Mouse (Mus musculus) midbrain, embryonic 16.5 days (tissue): ENCODE data around the gene Acot11. TPM values are rescaled to one million over a fixed set of nuclear protein-coding genes. Genes with fewer than 3 reads are reported as not detected.
"Not testable (repeated sequence)": the region's sequence is repeated elsewhere in the genome, so short reads cannot be mapped to it uniquely, and the experiment has no call there.

ENCODE experiments used
- ATAC-seq: fragments of 200-750 bp; cut with Nextera tagmentation; 2 replicates; pipeline ENCODE4 v1.8.0; 2017; ENCODE audit warnings: moderate TSS enrichment
- H3K27ac ChIP-seq: fragments of 300-500 bp; sonication (generic); 2 replicates; pipeline ENCODE4 v1.5.1; 2014; ENCODE audit warnings: mild to moderate bottlenecking, low read length, mixed read lengths
- H3K27me3 ChIP-seq: fragments of 300-500 bp; sonication (generic); 2 replicates; pipeline ENCODE4 v1.6.1; 2014; ENCODE audit warnings: low read depth, low read length, mixed read lengths; ENCODE audit not compliant: control insufficient read depth, insufficient read depth
- H3K36me3 ChIP-seq: fragments of 300-500 bp; sonication (generic); 2 replicates; pipeline ENCODE4 v1.6.1; 2014; ENCODE audit warnings: mild to moderate bottlenecking, low read length, moderate library complexity, mixed read lengths; ENCODE audit not compliant: control insufficient read depth, insufficient read depth
- H3K4me1 ChIP-seq: fragments of 300-500 bp; sonication (generic); 2 replicates; pipeline ENCODE4 v1.6.1; 2014; ENCODE audit warnings: mild to moderate bottlenecking, low read length, mixed read lengths; ENCODE audit not compliant: control insufficient read depth, insufficient read depth
- H3K4me2 ChIP-seq: fragments of 300-500 bp; sonication (generic); 2 replicates; pipeline ENCODE4 v1.6.1; 2014; ENCODE audit warnings: mild to moderate bottlenecking, low read length, mixed read lengths
- H3K4me3 ChIP-seq: fragments of 300-500 bp; sonication (generic); 2 replicates; pipeline ENCODE4 v1.5.1; 2014; ENCODE audit warnings: low read depth, mild to moderate bottlenecking, low read length, moderate library complexity, mixed read lengths
- H3K9ac ChIP-seq: fragments of 300-500 bp; sonication (generic); 2 replicates; pipeline ENCODE4 v1.6.1; 2014; ENCODE audit warnings: low read depth, low read length, mixed read lengths
- H3K9me3 ChIP-seq: fragments of 300-500 bp; sonication (generic); replicated peaks from 2 replicates; pipeline ENCODE4 v1.6.1; 2014; ENCODE audit warnings: mild to moderate bottlenecking, low read length, mixed read lengths; ENCODE audit not compliant: control insufficient read depth, poor library complexity, severe bottlenecking
- WGBS: fragments of 180-500 bp; shearing (Covaris S2); extraction: QIAGEN DNeasy Blood & Tissue Kit; methylation state at CpG from one replicate; pipeline ENCODE4 v1.1.7; 2014; 5-methylcytosine and 5-hydroxymethylcytosine counted together
- polyA plus RNA-seq: library from polyadenylated mRNA; unstranded; fragments of >200 nt; fragmentation: Nextera tagmentation; extraction: Ambion mirVana; gene quantifications from 2 replicates; pipeline ENCODE4 v1.2.1, GENCODE M21; 2015

The Acot11 gene
- polyA plus RNA-seq, 1 experiment from 2014 or later = 1.9 TPM

DNA sequence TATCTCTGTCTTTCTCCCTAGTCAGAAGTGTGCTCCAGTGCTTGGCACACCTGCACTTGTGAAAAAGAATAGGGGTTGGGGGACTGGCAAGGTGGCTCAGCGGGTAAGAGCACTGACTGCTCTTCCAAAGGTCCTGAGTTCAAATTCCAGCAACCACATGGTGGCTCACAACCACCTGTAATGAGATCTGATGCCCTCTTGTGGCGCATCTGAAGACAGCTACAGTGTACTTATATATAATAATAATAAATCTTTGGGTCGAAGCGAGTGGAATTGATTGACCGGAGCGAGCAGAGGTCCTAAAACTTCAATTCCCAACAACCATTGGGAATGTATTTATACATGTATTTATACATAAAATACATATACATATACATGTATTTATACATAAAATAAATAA is 29.0 kb downstream of the Acot11 start:
- H3K4me1 ChIP-seq = peaks cover 24% of the 10 kb centered on the region
- not testable (repeated sequence) for H3K36me3 ChIP-seq, ATAC-seq, H3K4me2 ChIP-seq, H3K9me3 ChIP-seq, H3K4me3 ChIP-seq, H3K27ac ChIP-seq, H3K9ac ChIP-seq, H3K27me3 ChIP-seq
- WGBS = 90% methylated on average over 6 of the region's 6 CpGs

DNA sequence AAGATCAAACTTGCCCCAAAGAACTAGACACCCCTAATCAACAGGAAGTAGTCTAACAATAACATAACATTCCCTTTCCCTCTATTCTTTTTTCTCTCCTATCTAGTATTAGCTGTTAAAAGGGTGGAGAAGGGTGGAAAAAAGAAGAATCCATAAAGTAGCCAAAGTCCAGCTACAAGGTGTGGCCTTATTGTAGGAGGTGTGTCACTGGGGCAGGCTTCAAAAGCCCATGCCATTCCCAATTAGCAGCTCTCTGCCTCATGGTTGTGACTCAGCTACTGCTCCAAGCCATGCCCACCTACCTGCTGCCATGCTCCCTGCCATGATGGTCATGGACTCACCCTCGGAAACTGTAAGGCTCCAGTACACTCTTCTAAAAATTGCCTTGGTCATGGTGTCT is 32.2 kb downstream of the Acot11 start:
- Histone ChIP-seq H3K4me3 (no peak overlapping the region), H3K27me3 (no peaks in the 10 kb centered on the region), H3K27ac (no peak overlapping the region), H3K9me3 (no peaks in the 10 kb centered on the region), H3K4me2 (no peak overlapping the region), H3K4me1 (peaks cover 13% of the 10 kb centered on the region), H3K36me3 (no peaks in the 10 kb centered on the region), H3K9ac (no peak overlapping the region)
- no peak for ATAC-seq
- 97% methylated on average over 1 of the region's 1 CpGs for WGBS

GRCm38 (mm10) chr4:106769306-106769705 is 35.5 kb downstream of the Acot11 start:
- Histone ChIP-seq H3K4me1 (no peaks in the 10 kb centered on the region), H3K36me3 (no peaks in the 10 kb centered on the region), H3K4me3 (no peak overlapping the region), H3K27me3 (no peaks in the 10 kb centered on the region), H3K9me3 (no peaks in the 10 kb centered on the region), H3K27ac (no peak overlapping the region), H3K4me2 (no peak overlapping the region), H3K9ac (no peak overlapping the region)
- WGBS = 74% methylated on average over 2 of the region's 2 CpGs
- no peak for ATAC-seq

DNA sequence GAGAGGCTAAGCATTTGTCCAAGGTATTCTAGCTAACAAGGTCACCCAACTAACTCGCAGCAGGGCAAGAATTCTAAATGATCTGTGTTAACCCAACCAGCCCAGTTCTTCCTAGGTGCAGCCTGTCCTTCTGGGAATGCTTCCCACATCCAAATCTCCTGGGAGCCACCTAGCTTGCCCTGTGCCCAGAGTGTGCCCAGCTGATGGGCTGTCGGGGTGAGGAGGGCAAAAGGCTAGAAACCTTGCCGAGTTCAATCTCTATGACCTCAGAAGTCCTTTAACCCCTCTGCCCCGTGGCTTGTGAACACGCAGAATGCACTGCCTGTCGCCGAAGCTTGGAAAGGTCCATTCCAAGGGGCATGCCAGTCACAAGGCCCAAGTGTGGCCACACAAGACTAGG is 40.6 kb downstream of the Acot11 start:
- no peak for ATAC-seq
- H3K4me2 ChIP-seq = no peak overlapping the region
- 71% methylated on average over 7 of the region's 7 CpGs for WGBS

DNA sequence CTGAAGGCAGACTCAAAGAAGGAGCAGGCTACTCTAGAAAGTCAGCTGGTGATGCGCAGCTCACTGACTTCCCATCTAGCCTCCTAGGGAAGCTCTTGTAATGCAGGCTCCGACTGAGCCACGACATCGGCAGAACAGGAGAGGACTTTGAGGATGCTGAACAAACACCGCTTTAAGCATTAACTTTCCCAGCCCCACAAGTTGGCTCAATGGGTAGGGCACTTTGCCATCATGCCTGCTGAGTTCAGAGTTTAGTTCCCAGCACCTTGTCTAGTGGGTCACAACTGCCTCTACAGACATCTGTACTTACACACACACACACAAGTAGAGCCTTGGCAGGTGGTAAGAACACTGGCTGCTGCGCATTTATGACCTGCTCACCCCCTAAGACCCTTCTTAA is 53.1 kb downstream of the Acot11 start:
- Histone ChIP-seq H3K9me3 (no peaks in the 10 kb centered on the region), H3K4me2 (no peak overlapping the region), H3K27ac (no peak overlapping the region), H3K27me3 (no peaks in the 10 kb centered on the region), H3K36me3 (no peaks in the 10 kb centered on the region), H3K4me1 (peaks cover 10% of the 10 kb centered on the region), H3K9ac (no peak overlapping the region), H3K4me3 (no peak overlapping the region)
- no peak for ATAC-seq
- 91% methylated on average over 6 of the region's 6 CpGs for WGBS

More for the DNA sequence above, 40.6 kb downstream of the Acot11 start:
- Histone ChIP-seq H3K36me3 (no peaks in the 10 kb centered on the region), H3K4me1 (no peaks in the 10 kb centered on the region), H3K9me3 (no peaks in the 10 kb centered on the region), H3K27me3 (no peaks in the 10 kb centered on the region), H3K27ac (no peak overlapping the region), H3K9ac (no peak overlapping the region), H3K4me3 (no peak overlapping the region)

DNA sequence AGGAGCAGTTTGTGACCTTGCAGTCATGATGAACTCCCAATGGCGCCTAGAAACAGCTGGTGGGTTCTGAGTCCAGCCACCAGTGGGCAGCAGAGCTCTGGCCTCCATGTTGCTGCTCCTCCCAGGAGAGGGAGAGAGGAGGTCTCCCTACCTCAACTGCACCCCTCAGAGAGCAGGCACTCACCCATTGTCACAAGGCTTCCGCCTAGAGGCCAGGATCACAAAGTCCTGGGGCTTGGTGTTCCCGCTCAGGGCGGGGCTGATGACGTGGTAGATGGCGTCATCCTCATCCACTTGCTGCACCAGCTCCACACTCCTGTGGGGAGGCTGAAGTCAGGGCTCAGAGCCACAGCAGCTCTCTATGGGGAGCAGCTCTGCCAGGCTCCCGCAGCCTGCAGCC is 55.1 kb downstream of the Acot11 start:
- peak overlapping the region; percentile 45 for H3K4me2 ChIP-seq
- 3% methylated on average over 7 of the region's 7 CpGs for WGBS
- H3K4me3 ChIP-seq = peak overlapping the region; percentile 14; the same call in 1 of the 2 replicates
- peaks cover 10% of the 10 kb centered on the region for H3K4me1 ChIP-seq
- no peaks in the 10 kb centered on the region for H3K9me3 ChIP-seq
- H3K27me3 ChIP-seq = no peaks in the 10 kb centered on the region
- peak overlapping the region; percentile 36; the same call in 1 of the 2 replicates for H3K9ac ChIP-seq
- H3K36me3 ChIP-seq = no peaks in the 10 kb centered on the region
- peak; percentile 86 for ATAC-seq
- peak overlapping the region; percentile 54 for H3K27ac ChIP-seq

DNA sequence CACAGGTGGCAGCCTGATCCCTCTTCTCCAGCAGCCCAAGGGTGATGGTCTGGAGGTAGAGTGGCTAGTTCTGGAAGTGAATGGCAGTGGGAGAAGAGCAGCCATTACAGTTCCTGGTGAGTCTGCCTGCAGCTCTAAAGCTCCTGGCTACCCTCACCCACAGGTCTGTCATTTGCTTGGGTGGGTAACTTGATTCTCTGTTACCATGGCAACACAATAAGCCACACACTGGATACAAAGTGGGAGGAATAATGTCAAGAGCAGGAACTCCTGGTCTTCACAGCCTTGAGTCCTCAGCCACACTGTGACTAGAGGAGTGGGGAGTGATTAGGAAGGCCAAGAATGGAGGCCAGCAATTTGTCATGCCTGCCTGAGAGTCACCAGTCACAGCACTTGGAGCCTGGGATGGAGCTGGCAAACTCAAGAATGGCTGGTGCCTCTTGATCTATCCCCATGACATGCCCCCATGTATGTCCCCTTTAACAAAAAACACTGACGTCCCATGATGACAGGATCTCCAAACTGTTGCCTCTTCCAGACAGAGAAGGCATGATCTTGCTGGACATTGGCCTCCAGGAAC is 57.7 kb downstream of the Acot11 start:
- no peaks in the 10 kb centered on the region for H3K36me3 ChIP-seq
- peak overlapping the region; percentile 24; the same call in 1 of the 2 replicates for H3K27ac ChIP-seq
- H3K9me3 ChIP-seq = no peaks in the 10 kb centered on the region
- H3K27me3 ChIP-seq = no peaks in the 10 kb centered on the region
- H3K4me2 ChIP-seq = no peak overlapping the region
- ATAC-seq = no peak
- WGBS = 82% methylated on average over 1 of the region's 1 CpGs
- H3K4me1 ChIP-seq = peaks cover 10% of the 10 kb centered on the region
- H3K4me3 ChIP-seq = no peak overlapping the region
- no peak overlapping the region for H3K9ac ChIP-seq

- H3K36me3 ChIP-seq = no peaks in the 10 kb centered on the region
- H3K9ac ChIP-seq = no peak overlapping the region
- peaks cover 10% of the 10 kb centered on the region for H3K4me1 ChIP-seq
- H3K27ac ChIP-seq = no peak overlapping the region
- ATAC-seq = no peak
- H3K9me3 ChIP-seq = no peaks in the 10 kb centered on the region
- no peaks in the 10 kb centered on the region for H3K27me3 ChIP-seq
- no peak overlapping the region for H3K4me2 ChIP-seq
- H3K4me3 ChIP-seq = no peak overlapping the region
- 82% methylated on average over 7 of the region's 7 CpGs for WGBS
Measured at GRCm38 (mm10) chr4:106745862-106746261, 58.9 kb downstream of the Acot11 start.

- H3K27me3 ChIP-seq = no peaks in the 10 kb centered on the region
- WGBS = 77% methylated on average over 3 of the region's 3 CpGs
- no peak overlapping the region for H3K9ac ChIP-seq
- H3K9me3 ChIP-seq = no peaks in the 10 kb centered on the region
- H3K4me1 ChIP-seq = no peaks in the 10 kb centered on the region
- H3K27ac ChIP-seq = no peak overlapping the region
- H3K4me3 ChIP-seq = no peak overlapping the region
- no peaks in the 10 kb centered on the region for H3K36me3 ChIP-seq
- ATAC-seq = no peak
- no peak overlapping the region for H3K4me2 ChIP-seq
Measured at GRCm38 (mm10) chr4:106737904-106738303, 66.9 kb downstream of the Acot11 start.
